Mouse (Mus musculus): ENCODE measurements around the gene Zfp280b.
"Not testable (repeated sequence)": the region's sequence is repeated elsewhere in the genome, so short reads cannot be mapped to it uniquely, and the experiment has no call there.

Gene Zfp280b

DNA sequence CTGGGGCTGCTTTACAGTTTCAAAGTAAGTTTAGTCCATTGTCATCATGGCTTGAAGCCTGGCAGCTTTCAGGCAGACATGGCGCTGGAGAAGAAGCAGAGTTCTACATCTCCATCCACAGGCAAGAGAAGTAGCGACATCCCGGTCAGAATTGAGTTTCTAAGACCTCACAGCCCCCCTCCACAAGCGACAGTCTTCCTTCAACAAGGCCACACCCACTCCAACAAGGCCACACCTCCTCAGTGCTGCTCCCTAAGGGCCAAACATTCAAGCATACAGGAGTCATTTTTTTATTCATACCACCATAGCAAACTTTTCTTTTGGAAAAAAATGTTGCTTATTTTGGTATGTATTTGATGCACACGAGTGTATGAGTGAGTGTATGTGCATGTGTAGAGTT is 2.0 kb upstream of the Zfp280b start:
- no peak for DNase-seq (ENCODE audit: low spot score in 2 of 2)

DNA sequence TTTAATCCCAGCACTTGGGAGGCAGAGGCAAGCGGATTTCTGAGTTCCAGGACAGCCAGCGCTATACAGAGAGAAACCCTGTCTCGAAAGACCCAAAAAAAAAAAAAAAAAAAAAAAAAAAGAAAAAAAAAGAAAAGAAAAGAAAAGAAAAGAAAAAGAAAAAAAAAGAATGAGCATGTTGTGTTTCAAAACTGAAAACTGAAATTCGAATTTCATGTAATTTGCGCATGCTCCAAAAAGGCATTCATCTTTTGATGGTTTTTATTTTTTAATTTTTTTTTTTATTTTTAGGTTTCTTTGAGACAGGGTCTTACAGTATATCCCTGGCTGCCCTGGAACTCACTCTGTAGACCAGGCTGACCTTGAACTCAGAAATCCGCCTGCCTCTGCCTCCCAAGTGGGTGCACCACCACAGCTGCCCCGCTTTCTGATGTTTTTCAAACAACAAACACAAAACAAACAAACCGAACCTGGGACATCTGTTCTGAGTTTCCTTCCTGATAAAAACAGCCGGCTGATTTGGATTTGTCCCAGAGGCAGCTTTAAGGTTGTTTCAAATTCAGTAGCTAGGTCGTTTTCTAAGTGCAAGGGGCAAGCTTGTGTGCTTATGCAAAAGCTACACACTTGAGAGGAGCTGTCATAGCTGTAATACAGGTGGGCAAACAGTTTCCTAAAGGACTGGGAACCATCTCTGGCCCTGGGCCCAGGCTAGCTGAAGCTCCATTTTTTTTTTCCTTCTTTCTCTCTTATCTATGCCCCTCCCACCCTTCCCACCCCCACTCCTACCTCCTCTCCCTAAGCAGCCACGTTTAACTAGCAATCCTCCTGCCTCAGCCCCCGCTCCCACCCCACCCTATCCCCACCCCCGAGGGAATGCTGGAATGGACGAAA is 694 bp upstream of the Zfp280b start:
- DNase-seq (ENCODE audit: low spot score in 2 of 2), result peak in 1 of 2 experiments; percentile 9

DNA sequence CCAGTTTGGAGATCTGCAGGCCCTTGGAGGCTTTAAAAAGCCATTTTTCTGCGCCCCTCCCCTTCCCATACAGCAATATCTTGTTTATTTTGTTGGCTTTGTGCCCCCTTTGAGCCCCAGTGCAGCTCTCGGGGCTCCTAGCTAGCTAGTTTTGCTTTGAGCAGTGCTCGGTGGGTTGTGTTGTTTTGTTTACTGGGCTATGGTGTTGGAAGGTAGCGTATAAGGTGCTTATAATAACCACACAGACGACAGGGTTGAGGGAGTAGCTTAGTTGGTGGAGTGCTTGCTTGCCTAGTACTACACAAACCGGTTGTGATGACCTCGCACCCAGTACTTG is 637 bp downstream of the Zfp280b start:
- DNase-seq (ENCODE audit: low spot score in 2 of 2), result no peak

DNA sequence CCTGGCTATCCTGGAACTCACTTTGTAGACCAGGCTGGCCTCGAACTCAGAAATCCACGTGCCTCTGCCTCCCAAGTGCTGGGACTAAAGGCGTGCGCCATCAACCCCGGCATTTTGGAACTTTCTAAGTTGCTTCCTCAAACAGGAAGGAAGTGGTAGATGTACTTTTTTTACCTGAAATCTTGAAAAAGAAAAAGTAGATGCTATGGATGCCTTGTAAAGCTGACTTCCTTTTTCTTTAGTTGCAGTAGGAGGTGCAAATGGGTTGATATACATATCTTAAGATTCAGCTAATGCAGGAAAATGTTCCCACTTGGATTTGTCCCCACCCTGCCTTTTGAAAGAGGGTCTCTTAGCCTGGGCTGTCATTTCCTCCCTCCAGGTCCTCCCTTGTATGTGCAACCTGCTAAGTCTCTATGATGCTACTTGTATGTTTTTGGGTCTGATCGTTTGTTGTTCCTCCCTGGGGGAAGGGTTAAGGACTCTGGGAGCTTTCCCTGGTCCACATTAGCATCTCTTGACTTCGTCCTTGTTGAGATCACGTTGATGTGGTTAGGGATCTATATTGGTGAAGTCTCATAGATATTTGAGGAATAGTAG is 1.7 kb downstream of the Zfp280b start:
- DNase-seq (ENCODE audit: low spot score in 2 of 2), result no peak

DNA sequence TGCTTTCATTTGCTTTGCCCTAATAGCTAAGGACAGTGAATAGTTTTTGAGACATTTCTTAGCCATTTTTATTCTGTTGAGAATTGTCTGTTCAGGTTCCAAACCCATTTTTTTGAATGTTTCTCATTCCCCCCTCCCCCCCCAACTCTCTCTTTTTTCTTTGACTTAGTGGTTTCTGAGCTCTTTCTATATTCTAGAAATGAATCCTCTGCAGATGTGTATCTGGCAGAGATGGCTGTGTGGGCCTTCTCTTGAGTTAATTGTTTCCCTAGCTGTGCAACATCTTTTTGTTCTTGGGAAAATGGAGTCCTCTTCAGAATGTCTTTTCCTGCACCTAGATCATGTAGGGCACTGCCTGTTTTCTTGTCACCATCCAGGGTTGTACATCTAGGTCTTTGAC is 2.8 kb downstream of the Zfp280b start:
- no peak for DNase-seq (ENCODE audit: low spot score in 2 of 2)

- DNase-seq (ENCODE audit: low spot score in 2 of 2), result no peak
These were observed 4.5 kb downstream of the Zfp280b start for GRCm38 (mm10) chr10:76036962-76037361.

GRCm38 (mm10) chr10:76045343-76045742 is 12.9 kb downstream of the Zfp280b start:
- no peak for DNase-seq (ENCODE audit: low spot score in 2 of 2)

DNA sequence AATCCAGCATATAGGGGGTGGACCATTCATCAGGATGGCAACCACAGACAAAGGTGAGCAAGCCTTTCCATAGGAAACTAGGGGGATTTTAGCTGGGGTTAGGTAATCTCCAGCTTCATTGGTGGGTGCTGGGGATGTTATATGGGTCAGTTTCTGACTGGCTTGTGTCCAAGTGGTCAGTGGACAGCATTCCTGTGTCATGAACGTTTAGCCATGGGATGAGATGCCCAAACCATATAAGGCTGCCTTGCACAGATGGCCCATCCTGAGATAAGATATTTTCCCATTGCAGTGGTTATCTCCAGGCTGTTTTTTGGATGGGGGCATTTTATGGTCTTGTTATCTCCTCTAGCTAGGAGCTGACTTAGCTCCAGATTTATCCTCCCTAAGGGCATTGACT is 14.3 kb downstream of the Zfp280b start:
- no peak for DNase-seq (ENCODE audit: low spot score in 2 of 2)

- no peak for DNase-seq (ENCODE audit: low spot score in 2 of 2)
These were observed 14.9 kb downstream of the Zfp280b start for GRCm38 (mm10) chr10:76047182-76047869.

GRCm38 (mm10) chr10:76048967-76049366 is 16.5 kb downstream of the Zfp280b start:
- no peak for DNase-seq (ENCODE audit: low spot score in 2 of 2)

- DNase-seq (ENCODE audit: low spot score in 2 of 2), result no peak
These were observed 19.4 kb downstream of the Zfp280b start for GRCm38 (mm10) chr10:76051860-76052259.

- no peak for DNase-seq (ENCODE audit: low spot score in 2 of 2)
These were observed 30.0 kb downstream of the Zfp280b start for GRCm38 (mm10) chr10:76062439-76062838.

DNA sequence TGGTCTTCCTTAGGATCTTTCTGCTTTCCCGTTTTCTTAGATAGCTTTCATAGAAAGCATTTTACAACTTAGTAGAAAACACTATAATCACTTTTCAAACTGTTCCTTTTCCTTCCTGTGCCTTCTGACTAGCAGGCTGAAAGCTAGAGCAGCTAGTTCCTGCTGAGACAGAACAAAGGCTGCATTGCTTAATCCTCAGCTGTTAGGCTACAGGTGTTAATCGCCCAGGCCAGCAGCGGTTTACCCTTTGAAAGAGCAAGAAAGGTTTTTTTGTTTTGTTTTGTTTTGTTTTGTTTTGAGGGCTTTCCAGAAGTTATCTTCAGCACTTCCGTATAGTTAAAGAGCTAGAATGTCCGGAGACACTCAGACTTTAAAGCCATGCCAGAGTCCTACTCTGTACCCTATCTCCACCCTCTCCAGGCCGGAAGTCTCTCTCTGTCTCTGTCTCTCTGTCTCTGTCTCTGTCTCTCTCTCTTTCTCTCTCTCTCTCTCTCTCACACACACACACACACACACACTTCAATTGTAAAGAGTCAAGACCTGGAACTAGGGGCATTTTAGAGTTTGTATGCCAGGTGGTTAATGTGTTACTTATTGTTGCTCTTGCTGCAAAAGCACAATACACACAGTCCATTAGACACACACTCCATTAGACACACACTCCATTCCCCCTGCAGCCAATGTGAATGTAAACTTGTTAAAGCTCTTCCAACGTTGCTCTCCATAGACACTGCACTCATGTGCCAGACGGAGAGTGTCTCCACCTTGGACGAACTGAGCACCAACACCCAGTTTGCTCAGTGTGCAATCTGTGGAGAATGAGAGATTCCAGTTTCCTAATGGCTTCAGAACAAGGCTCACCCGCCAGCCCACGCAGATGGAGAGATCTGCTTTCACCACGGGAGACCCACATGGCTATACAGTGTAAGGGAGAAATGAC is 35.5 kb downstream of the Zfp280b start:
- DNase-seq (ENCODE audit: low spot score in 2 of 2), result no peak

- DNase-seq (ENCODE audit: low spot score in 2 of 2), result not testable (repeated sequence)
These were observed 39.6 kb downstream of the Zfp280b start for GRCm38 (mm10) chr10:76072080-76072479.

- DNase-seq (ENCODE audit: low spot score in 2 of 2), result not testable (repeated sequence)
These were observed 44.6 kb downstream of the Zfp280b start for GRCm38 (mm10) chr10:76077008-76077407.
